Mouse (Mus musculus): ENCODE data around the gene Vwa3b.

GRCm38 (mm10) chr1:37043196-37043595, 16.8 kb downstream of the Vwa3b start:
- TF ChIP-seq CTCF (IDR thresholded peaks at IDR 0.05; ENCODE audit: extremely low read depth, insufficient read length, insufficient replicate concordance, low read depth, low read length) (no peak), POLR2A (IDR thresholded peaks at IDR 0.05; ENCODE audit: low read depth, low read length) (no peak)
